Mouse (Mus musculus): ENCODE measurements at regions not wholly inside any gene's neighbourhood (a gene's known extent, or its start where the extent isn't known, plus 50 kb on each side); places are given as distances from the start of the nearest gene placed in this dataset.
A peak's percentile ranks its signal among the peaks of the same experiment; 100 is the strongest.

GRCm38 (mm10) chr10:116726031-116726430, 144.7 kb upstream of the Cnot2 start:
- no peak for DNase-seq (ENCODE audit: low spot score)

GRCm38 (mm10) chr10:116721986-116722385, 140.7 kb upstream of the Cnot2 start:
- no peak for DNase-seq (ENCODE audit: low spot score)

- no peak for DNase-seq (ENCODE audit: low spot score)
Observed at GRCm38 (mm10) chr10:116719616-116720015, 138.3 kb upstream of the Cnot2 start.

DNA sequence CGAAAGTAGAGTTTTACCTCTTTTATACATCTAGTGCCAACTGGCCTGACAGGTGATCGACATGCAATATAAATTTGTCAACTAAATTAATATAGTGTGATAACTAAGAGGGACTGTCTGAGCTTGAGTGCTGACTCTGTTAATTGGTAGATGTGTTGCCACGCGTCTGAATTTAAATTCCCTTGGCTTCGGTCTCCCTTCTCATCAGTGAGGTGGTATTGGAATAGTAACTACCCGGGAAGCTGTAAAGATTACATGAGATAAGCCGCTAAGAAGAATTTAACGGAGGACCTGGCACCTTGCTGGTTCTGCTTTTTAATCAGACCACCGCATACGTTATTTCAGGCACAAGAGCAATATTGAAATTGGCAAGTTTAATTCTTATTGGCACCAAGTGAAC, 136.7 kb upstream of the Cnot2 start:
- DNase-seq (ENCODE audit: low spot score): no peak

GRCm38 (mm10) chr10:116717017-116717643, 135.8 kb upstream of the Cnot2 start:
- no peak for DNase-seq (ENCODE audit: low spot score)

DNA sequence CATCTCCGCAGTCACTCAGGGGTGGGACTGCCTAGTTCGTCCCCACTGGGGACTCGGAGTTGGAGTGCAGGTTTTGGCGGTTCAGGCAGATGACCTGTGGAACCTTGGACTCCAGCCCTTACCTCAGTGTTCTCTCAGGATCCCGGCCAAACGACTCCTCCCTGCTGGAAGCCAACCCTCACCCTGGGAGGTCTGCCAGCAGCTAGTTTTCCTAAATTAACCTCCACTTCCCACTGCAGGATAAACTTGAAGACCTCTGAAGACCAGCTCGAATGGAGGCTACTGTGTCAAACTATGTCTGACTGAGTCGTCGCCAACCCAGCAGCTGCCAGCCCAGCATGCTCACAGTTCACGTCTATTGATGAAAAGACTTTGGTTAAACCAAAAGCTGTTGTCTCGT, 132.1 kb upstream of the Cnot2 start:
- peak; percentile 33 for DNase-seq (ENCODE audit: low spot score)

DNA sequence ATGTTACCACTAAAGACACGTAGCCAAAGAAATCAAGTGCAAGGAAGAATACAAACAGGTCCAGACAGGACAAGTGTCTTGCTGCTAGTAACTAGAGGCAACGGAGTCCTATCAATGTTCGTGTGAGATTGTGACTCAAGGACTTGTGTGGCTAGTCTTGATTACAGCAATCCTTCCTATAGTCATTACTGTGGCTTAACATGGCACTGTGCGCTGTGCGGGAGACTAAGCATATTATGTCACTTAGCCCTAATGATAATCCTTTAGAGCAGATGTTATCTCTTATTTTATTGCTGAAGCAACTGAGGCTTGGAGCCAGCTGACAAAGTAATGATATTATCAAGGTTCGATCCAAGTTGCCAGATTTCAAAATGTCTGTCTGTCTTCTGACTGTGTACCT, 125.7 kb upstream of the Cnot2 start:
- DNase-seq (ENCODE audit: low spot score): no peak

- DNase-seq (ENCODE audit: low spot score): no peak
Observed at GRCm38 (mm10) chr10:116701281-116701680, 120.0 kb upstream of the Cnot2 start.

DNA sequence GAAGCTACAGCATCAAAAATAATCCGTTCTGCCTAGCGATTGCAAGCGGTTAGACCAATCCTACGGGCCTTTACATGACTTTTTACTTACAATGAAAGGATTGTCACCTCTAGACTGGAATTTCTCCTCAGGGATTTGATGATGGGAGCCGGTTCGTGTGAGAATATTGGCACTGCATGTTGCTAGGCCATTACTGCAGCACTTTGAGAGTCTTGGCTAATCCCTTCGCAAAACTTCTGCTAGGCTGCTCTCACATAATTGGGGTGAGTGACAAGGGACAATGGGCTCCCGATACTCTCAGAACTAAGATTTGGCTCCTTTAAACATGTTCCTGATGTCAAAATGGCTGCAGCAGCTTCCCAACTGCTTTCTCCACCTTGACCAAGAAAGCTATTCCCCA, 118.4 kb upstream of the Cnot2 start:
- DNase-seq (ENCODE audit: low spot score): no peak

DNA sequence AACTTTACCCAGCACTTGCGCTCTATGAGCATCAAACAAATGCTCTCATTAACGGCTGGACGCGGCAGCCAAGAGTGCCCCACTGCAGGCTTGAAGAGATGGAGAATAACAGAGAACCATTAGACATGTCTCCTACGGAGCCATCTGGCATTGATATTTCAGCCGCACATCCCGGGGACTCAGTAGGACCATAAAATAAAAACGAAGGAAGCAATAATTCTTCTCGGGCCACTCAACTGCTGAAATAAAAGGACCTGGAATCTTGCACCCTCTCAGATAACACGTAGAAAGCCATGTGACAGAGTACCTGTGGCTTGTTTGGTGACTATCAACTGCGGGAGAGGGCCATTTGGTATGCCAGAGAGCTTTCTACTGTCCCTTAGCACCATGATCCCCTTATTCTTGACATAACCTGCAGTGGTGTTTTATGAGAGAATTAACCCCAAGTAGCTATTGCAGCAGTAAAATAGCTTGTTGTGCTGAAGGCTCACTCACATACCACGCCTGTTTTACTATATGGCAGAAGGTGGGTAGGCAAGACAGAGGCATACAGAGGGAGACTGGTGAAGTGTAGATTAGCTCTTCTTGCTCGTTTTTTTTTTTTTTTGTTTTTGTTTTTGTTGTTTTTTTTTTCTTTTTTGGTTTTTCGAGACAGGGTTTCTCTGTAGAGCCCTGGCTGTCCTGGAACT, 116.5 kb upstream of the Cnot2 start:
- DNase-seq (ENCODE audit: low spot score): no peak

- no peak for DNase-seq (ENCODE audit: low spot score)
Observed at GRCm38 (mm10) chr10:116693816-116694215, 112.5 kb upstream of the Cnot2 start.

DNA sequence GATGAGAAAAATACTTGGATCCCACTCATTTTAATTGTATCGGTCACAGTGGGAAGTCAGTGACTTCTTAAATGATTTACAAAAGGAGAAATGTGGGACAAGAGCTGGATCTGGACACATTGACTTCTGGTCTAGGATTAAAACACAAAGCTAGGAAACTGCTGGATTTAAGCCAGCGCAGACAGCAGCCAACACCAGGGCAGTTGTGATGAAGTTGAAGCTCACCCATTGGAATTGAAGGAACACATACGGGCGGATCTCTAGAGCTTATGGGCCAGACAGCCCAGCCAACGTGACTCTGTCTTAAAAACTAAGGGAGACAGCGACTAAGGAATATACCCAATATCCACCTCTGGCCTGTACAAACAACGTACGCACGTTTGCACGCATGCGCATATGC, 105.4 kb upstream of the Cnot2 start:
- no peak for DNase-seq (ENCODE audit: low spot score)

- DNase-seq (ENCODE audit: low spot score): no peak
Observed at GRCm38 (mm10) chr10:116683374-116683773, 102.1 kb upstream of the Cnot2 start.

DNA sequence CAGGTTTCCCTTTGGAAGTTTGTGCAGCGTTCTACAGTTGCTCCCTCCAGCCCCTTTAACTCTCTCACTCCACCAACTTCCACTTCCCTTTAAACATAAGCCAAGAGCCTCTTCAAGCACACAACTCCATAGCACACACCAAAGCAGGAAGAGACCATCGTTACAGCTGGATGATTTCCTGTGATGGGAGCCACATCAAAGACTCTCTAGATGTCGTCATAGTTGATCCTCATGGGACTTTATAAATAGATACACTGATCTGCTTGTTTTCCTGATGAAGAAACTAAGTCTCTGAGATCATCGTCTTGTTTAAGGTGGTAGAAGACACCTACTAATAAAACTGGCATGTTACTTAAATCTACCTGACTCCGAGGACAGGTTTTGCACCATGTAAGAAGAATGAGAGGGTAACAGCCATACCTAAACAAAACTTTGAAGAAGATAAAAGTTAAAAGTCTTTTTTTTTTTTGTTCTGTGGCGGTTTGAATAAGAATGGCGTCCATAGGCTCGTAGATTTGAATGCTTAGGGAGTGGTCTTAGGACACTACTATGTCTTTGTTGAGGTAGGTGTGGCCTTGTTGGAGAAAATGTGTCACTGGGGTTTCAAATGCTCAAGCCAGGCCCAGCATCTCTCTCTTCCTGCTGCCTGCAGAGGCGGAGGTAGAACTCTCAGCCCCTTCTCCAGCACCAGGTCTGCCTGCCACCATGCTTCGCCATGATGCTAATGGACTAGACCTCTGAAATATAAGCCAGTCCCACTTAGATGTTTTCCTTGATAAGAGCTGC, 97.8 kb upstream of the Cnot2 start:
- DNase-seq (ENCODE audit: low spot score): no peak

- no peak for DNase-seq (ENCODE audit: low spot score)
Observed at GRCm38 (mm10) chr10:116677949-116678348, 96.6 kb upstream of the Cnot2 start.

DNA sequence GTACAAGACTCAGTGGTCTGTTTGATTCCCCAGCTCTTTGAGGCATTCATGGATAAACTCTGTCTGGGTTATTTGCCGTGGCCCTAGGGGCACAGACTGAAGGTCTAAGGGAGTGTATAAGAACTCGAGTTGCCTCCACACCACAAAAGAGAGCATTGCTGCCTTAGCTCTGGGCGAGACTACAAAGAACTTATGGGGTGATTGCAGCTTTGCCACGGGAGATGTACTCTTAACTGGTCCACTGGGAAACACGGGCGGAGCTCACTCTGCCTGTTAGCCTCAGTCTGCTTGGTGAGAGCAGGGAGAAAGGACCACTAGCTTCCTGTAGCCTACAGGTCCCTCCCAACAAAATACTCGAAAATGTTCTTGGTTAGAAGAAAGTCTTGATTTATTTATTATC, 93.9 kb upstream of the Cnot2 start:
- DNase-seq (ENCODE audit: low spot score): no peak

GRCm38 (mm10) chr10:116674348-116674747, 93.0 kb upstream of the Cnot2 start:
- no peak for DNase-seq (ENCODE audit: low spot score)

DNA sequence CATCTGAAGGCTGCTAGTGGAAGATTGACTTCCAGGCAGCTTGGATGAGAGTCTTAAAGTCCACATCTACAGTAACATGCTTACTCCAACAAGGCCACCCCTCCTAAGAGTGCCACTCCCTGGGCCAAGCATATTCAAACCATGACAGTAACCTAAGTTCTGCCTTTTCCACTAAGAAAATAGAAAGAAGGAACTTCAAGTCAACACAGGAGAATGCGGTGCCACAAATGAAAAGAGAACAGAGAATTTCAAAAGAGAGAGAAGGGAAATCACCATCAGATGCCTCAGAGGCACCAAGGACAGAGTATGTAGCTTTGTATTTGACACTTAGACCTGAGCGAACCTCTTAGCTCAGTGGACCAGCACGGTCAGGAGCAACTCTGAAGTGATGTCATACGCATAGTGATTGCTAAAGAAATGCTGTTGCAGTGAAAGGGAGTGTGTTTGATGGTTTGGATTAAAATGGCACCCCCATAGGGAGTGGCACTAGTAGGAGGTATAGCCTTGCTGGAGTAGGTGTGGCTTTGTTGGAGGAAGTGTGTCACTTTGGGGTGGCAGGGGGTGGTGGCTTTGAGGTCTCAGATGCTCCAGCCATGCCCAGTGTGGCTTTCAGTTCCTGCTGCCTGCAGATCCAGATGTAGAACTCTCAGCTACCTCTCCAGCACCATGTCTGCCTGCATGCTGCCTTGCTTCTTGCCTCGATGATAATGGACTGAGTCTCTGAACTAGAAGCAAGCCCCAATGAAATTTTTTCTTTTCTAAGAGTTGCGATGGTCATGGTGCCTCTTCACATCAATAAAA, 77.1 kb upstream of the Cnot2 start:
- no peak for DNase-seq (ENCODE audit: low spot score)

DNA sequence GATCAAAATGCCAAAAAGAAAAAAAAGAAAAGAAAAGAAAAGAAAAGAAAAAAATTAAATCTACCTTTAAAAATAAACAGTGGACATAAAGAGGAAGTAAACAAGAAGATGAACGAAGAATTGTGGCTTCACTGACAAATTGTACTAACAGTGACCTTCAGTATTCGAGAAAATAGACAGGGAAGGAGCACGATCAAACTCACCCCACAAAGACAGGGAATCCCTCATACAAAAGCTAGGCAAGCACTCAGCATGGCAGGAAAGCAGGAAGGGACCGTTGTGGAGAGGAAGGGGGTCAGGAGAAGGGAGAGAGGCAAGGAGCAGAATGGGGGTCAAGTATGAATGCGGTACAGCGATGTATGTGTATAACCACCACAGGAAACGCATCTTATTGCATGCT, 74.6 kb upstream of the Cnot2 start:
- no peak for DNase-seq (ENCODE audit: low spot score)

DNA sequence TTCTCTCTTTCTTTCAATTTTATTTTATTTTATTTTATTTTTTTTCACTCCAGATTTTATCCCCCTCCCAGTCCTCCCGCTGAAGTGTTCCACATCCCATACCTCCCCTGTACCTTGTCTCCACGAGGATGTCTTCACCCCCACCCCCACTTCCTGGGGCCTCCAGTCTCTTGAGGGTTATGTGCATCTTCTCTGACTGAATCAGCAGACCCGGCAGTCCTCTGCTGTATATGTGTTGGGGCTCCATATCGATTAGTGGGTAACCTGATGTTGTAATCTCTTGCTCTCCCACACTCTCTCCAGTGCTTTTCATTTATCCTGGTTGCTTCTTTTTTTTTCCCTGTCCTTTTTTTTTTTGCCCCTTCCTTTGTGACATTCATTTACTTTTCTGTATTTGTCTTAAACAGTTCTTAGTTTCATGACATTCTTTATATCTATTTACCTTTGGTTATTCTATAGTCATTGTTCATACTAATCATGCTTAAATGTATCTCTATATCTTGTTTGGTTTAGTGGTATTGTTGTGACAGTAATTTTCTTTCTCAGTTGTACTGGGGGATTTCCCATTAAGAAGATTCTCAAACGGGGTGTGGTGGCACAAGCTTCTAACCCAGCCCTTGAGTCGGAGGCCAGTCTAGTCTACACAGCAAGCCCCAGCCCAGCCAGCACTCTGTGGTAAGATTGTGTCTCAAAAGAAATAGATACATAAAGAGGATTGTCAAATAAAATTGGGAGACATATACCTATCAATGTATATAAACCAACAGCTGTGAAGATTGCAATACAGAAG, 73.9 kb upstream of the Cnot2 start:
- no peak for DNase-seq (ENCODE audit: low spot score)

GRCm38 (mm10) chr10:116654091-116654490, 72.8 kb upstream of the Cnot2 start:
- no peak for DNase-seq (ENCODE audit: low spot score)

GRCm38 (mm10) chr10:116653511-116653945, 72.2 kb upstream of the Cnot2 start:
- DNase-seq (ENCODE audit: low spot score): no peak

Measured in ovary, postnatal 14 days (tissue).